ENCODE assay signal across 1 mouse cellular context in the genomic region with DNA sequence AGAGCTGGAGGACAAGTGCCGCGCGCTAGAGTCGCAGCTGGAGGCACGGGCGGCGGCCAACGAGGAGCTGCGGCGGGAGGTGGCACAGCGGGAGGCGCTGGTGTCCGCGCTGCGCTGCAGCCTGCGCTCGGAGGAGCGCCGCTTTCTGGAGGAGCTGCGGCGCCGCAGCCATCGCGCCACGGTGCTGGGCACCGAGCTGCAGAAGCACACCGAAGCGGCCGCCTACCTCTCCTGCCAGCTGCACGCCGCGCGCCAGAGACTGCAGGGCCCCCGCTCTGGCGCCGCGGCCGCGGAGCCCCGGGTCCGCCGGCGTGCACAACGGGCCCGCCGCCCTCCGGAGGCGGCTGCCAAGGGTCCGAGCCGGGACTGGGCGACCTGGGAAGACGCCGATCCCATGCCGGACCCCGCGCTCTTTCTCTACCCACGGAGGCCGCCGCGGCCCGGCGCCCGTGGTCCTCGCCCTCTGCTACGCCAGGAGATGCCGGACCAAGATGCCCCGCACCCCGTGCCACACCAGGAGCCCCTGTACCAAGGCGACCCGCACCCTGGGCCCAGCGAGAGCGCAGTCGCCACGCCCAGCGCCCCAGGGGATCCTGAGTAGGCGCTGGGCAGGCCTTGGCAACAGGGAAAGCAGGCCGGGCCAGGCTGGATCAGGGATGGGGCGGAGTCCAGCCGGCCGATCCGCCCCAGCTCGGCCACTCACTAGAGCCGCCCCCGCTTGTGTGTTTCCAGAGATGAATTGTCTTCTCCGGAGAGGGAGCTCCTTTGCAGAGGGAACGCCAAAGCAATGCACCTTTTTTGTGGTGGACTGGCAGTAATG.
TF ChIP-seq lines count a peak whose summit lies in the region.

No protein-coding gene starts in this region.

TF ChIP-seq in myocyte, 11 proteins besides CTCF, POLR2A, EP300 and RAD21:
- peak in 2 of 3 experiments; percentile 47 to 64 for TF ChIP-seq MYOG (IDR thresholded peaks at IDR 0.05; ENCODE audit: control insufficient read depth in 1 of 3, insufficient read depth in 1 of 3, insufficient read length in 2 of 3, low read depth in 2 of 3)
- no peak for TF ChIP-seq CEBPB (IDR thresholded peaks at IDR 0.05; ENCODE audit: insufficient read depth, poor library complexity, severe bottlenecking)
- peak in 2 of 3 experiments; percentile 16 to 68 for TF ChIP-seq MYOD1 (IDR thresholded peaks at IDR 0.05; ENCODE audit: control insufficient read depth in 1 of 3, insufficient read length in 2 of 3, low read depth in 2 of 3)
- peak; percentile 40 for TF ChIP-seq POLR2AphosphoS2 (IDR thresholded peaks at IDR 0.05; ENCODE audit: insufficient read length, low read depth)
- peak; percentile 33 for TF ChIP-seq E2F4 (IDR thresholded peaks at IDR 0.05; ENCODE audit: insufficient read depth)
